Mouse (Mus musculus) kidney, adult 9 months (tissue): ENCODE data around the gene Stom.

ENCODE experiments used
- DNase-seq: peaks from one replicate; pipeline ENCODE4 v3.0.0; 2022

Gene Stom

DNA sequence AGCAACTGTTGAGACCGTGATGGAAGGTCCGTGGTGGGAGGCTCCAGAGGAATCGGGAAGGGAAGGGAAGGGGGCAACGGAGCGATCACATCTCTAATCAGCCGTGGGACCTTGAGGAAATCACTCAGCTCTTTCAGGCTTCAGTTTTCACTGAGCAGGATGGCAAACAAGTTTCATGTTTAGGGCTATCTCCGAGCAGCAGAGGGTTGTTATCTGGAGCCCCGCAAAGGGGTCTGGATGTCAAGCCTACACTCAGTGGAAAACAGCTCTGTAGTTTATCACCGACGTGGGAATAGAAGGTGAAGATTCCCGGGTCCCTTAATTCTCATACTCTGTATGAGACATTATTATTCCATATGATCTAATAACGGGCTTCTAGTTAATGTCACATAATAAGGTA lies 18.4 kb downstream of the Stom start:
- no peak for DNase-seq

DNA sequence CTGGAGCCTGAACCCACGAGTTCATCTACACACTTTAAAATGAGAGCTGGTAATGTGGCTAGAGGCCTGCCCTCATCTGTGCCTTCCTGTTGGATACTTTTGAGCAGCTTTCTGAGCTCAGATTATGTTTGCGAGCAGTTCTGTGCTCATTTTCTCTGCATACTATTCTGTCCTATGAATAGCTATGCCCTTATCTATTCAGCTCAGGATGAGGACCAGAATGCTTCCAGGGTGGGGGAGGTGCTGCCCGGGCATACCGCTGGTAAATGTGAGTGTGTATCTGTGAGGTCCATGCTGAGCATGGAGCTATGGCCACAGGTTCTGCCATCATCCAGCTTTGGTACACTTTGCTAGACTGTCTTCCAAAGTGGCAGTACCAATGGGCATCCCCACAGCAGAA lies 19.2 kb downstream of the Stom start:
- no peak for DNase-seq

DNA sequence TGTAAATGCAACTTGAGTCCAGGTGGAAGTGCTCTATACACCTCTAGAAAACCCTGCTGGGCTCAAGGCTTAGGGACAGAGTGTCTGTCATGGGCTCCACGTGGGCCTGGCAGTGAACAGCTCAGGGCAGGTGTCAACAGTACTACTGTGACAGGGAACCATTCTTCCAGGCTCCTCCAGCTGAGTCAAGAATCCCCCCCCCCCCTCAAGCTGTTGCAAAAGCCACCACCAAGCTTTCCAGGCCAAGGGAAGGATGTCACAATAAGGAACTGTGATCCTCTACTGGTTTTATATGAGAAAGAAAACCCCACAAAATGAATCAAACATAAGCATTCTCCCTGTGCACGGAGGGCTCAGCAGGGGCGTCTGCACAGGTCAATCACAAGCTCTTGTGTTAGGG lies 22.5 kb downstream of the Stom start:
- no peak for DNase-seq

DNA sequence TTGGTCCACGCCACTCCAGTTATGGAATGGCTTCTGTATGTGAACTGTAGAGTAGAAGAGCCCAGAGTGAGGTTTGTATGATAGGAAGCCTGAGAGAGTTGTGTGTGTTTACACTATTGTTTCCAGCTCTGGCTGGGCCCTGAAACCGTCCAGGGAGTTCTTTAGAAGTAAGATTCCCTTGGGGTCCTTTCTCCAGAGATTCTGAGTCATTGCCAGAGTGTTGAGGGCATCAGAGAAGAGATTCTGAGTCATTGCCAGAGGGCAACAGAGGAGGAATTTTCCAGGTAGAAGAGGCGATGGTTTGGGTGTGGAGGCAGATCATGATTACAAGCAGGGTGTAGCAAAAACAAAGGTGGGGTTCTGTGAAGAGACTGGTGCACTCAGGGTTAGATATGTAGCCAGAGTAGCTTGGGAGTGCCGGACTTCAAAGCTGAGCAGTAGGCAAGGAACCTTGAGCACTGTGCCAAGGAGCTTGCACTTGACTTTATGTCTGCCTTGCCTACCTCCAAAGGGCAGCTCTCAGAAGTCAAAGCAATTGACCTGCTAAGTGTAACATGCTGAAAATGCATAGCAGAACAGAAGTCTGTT lies 26.8 kb downstream of the Stom start:
- no peak for DNase-seq

DNA sequence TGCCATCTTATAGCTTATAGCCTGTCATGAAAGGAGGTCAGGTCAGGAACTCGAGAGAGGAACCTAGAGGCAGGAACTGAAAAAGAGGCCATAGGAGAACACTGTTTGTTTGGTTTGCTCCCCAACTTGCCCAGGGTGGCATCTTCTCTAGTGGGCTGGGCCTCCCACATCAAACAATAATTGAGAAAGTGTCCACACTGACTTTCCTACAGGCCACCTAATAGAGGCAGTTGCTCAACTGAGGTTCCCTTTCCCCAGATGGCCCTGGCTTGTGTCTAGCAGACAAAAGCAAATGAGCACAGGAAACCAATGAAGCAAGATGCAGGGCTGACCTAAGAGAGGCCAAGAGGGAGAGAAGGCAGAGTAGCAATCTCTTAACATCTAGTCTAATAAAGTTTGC lies 28.6 kb downstream of the Stom start:
- DNase-seq = no peak

DNA sequence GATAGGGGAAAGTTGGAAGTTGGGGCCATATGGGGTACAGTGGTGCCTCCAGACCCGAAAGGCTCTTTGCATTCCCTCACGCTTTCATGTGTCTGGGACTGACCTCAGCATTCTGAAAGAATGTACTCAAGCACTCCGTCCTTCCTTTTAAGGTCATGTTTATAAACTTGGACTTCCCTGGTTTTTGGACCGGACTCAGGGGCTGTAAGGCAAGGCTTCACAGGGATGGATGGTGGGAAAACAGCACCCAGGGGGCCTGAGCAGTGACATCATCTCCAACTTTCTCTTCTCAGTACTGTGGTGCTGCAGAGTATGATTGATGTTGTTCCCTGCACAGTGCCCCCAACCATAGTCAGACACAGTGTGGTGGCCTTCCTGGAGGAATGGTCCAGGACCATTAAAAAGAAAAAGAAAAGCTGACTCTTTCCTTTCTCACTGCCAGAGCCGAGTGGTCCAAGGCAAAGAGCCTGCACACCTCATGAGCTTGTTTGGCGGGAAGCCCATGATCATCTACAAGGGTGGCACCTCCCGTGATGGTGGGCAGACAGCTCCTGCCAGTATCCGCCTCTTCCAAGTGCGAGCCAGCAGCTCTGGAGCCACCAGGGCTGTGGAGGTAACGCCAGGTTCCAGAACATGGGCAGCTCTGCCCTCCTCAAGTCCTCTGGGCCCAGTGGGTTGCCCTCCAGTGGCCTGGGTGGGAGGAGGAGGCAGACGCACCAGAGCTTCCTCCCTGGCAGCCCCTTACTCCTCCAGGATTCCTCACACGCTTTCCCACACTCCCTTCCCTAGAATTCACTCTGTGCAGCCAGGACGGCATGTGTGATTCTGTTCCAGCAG lies 34.5 kb downstream of the Stom start:
- no peak for DNase-seq

DNA sequence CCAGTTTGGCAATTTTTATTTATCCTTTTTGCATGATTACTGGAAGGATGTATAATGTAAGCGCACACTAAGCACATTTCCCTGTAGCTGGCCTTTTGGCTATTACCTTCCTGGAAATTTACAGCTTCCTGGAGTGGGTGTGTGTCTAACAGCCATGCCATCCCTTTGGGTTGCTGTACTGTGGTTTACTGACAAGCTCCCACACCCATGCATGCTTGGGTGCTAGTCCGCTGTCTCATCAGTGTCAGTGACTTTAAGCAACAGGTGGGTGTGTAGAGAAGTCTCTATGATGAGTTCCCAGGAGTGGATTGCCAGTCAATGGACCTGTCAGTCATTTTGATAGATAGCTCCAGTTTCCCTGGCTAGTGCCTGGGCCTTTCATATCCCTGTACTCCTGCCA lies 37.3 kb downstream of the Stom start:
- DNase-seq = no peak

DNA sequence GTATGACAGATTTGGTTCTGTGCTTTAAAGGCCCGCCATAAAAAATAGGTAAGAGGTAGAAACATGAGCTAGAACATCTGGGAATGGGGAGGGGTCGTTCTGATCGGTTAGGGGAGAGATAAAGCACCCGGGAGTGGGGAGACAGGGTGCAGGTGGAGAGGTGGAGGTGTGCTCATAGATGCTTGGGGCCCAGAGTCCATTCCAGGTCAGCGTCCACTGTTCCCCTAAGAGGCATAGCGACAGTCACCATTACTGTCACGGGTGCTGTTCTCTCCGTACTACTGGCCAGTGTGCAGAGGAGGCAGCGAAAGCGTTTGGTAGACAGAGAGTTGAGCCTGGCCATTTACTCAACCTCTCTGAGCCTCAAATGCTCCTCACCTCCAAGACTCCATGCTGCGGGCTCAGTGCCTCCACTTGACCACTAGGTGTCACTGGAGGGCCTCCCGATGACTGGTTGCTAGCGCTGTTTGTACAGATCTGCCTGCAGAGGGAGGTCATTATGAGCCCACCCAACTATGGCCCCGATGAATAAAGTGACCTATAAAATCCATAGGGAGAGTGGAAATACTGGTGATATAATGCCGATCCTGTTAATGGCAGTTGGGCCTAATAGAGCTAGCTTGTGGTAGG lies 39.0 kb downstream of the Stom start:
- DNase-seq = peak; percentile 76

DNA sequence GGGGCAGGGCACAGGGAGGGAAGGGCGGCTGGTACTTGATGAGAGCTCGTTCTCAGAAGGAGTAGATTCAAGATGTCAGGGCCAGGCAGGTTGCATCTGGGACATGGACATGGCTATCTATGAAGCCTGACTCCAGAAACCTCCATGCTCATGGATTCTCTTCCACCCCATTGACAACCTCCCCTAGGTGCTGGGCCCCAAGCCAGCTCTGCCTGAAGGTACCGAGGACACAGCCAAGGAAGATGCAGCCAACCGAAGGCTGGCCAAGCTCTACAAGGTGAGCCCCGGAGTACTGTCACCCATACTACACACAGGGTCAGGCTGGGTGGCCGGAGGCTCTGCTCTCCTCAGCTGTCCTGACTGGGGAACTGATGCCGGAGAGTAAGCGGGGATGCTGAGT lies 43.5 kb downstream of the Stom start:
- DNase-seq = no peak

DNA sequence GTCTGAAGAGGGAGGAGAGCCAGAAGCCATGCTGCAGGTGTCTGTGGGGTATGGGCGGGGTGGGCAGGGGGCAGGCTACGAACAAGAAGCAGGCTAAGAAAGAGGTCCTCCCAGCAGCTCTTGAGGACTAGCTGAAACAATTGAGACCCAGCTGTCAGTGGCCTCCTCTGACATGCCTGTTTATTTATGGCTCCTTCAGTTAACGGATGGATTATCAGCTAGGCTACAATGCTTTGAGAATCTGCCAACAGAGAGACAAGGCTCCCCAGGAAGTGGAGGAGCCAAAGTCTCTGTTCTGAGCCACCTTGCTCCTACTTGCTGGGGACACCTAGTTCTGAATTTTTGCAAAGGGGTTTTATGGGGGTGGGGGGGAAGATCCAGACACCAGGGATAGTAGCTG lies 44.1 kb downstream of the Stom start:
- no peak for DNase-seq

DNA sequence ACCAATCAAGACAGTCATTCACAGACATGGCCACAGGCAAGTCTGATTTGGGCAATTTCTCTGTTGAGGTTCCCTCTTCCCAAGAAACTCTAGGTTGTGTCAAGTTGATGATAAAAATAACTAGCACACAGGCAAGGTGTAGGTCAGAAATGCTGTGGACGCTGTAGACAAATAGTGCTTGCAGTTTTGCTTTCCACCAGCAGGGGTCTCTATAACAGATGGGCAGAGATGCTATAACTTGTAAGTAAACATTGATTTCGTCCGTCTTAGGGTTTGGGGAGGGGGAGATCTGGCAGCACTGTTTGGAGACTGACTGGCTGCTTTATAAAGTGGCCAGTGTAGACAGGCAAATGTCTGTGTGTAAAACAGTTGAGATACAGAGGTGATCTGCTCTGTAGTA lies 44.9 kb downstream of the Stom start:
- peak; percentile 59 for DNase-seq

DNA sequence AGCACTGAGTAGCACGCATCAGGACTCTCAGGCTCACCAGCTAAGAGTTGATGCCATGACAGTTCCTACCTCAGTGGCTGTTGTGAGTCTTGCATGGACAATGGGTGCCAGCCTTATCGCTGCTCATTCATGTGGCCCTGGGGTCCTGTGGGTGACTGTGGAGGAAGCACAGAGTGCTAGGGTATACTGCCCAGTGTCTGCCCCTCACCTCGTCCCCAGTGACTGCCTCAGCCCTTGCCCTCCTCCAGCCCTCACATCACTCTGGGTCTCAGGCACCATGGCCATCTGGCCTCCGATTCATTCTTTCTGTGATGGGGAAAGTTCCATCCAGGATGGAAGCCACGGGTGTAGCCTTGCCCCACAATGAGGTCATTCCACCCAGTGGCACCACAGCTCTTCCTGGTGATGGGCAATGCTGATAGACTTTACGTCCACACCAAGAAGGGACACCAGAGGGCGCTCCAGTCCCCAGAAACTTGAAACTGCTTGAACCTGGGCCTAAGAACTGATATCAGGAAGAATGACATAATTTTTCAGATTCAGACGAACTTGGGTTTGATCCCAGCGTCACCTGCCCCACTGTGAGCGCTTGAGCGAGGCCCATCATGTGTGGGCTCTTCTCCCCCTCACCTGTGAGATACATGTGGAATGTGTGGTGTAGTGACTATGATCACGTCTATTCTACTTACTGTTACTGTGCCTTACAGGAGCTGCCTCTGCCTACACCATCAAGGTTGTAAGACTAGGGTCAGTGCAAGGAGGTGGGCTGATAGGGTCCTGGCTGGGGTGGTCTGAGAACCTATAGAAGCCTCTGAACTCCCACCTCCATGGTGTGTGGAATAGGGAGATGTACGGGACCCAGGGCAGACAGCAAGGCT lies 47.8 kb downstream of the Stom start:
- DNase-seq = peak; percentile 79

DNA sequence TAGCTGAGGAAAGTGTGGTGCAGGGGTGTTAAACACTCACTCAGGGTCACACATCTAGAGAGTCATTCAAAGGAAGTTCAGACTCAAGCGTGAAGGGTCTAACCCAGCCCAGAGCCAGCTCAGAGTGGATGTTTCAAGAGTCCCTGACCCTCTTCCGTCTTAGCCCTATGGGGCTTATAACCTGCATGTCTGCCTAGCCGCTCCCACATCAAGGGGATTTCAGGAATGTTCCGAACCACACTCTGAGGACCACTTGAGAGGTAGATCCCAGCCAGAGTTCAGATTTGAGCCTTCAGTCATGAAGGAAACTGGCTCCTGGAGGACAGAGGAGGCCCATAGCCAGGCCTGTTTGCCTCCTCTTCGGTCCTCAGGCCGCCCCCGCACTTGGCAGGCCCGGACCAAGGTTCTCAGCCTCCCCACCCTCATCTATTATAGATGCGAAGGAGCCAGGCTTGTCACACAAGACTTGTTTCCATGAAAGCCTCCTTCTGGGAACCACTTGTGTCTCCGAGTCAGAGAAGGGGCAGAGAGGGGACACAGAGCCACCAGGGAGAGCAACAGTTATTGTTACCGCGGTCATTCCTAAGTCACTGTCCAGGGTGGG lies 49.7 kb downstream of the Stom start:
- DNase-seq = no peak

DNA sequence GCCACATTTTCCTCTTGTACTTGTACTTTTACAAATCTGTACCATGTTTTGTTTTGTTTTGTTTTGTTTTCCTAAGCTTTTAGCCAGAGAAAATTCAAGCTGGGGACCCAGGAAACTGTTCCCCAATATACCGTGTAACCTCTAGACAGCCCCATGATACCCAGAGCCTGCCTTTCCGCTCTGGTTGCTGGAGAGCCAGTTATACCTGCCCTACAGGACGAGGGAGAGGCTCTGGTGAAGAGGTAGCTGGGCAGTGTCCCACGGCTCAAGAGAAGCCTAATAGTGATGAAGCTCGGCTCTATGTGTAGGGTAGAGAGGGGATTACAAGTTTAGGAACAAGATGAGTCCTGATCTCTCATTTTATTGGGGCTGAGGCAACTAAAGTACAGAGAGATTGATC lies 51.6 kb downstream of the Stom start:
- DNase-seq = no peak

DNA sequence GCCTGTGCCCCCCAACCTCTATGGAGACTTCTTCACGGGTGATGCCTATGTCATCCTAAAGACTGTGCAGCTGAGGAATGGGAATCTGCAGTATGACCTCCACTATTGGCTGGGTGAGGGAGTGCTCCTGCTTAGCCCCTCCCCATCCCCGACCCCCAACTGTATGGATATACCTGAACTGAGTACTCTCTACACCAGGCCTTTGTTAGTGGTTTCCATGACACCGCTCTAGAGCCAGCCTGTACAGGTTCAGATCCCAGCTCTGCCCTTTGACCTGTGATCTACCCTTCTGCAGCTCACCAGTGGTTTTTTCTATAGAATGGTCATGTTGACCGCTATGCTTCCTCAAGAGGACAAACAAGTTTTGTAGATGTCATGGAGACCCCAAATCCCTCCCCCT lies 52.8 kb downstream of the Stom start:
- DNase-seq = no peak

DNA sequence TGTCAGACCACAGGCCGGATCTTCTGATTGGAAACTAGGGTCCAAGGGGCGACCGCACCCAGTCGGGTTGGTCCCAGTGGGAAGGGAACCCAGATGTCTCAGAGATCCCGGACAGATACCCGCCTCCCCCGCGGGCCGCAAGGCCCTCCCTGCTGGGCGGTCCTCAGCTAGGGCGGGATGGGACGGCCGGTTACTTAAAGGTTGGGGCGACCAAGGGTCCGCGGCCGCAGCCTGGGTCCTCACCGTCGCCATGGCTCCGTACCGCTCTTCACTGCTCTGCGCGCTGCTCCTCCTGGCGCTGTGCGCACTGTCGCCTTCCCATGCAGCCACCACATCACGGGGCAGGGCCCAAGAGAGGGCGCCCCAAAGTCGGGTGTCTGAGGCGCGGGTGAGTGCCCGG lies 54.6 kb downstream of the Stom start:
- peak; percentile 19 for DNase-seq

DNA sequence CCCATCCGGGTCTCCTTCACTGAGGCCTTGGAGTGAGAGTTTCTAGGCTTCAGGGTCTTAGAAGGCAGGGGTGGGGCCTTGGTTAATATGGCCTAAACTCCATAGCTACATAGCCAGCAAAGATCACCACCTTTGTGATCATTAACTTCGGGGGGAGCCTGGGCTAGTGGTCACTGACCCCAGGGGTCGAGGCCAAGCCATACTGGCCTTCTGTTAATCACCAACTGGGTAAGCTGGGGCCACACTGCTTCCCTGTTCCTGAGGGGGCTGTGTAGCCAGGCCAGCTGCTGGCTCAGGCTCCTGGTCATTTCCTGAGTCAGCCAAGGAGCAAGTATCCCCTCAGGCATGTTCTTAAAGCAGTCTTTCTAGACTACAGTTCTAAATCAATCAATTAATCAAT lies 56.8 kb downstream of the Stom start:
- DNase-seq = peak; percentile 57

DNA sequence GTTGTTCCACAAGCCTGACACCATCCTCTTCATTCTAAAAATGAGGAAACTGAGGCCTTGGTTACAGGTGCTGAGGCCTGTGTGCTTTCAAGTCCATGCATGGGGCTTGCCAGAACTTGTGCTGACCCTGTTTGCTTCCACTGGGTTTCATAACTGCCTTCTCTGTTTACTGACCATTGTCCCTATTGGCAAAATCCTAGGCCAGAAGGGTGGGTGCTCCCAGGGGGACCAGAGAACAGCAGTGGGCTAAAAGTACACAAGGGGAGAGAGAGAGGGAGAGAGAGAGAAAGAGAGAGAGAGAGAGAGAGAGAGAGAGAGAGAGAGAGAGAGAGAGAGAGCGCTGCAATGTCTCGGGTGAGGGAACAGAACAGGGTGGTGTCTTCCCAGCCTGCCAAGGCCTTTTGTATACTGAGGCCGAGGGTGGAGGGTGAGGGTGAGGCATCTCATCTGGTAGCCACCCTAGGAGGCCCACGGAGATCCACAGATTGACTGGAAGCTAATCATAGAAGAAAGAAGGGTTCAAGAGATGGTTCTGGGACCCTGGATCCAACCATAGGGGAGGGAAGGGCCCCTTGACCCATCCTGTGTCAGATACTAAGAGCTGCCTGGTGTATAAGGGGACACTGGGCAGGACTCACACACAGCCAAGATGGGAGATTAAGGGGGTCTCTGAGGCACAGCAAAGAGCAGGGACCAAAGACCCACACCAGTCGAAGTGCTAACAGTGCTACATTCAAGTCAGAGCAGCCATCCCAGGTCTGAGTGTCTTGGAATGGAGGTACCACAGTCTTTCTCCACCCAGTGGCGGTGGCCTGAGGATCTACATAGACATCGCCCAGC lies 58.2 kb downstream of the Stom start:
- no peak for DNase-seq

DNA sequence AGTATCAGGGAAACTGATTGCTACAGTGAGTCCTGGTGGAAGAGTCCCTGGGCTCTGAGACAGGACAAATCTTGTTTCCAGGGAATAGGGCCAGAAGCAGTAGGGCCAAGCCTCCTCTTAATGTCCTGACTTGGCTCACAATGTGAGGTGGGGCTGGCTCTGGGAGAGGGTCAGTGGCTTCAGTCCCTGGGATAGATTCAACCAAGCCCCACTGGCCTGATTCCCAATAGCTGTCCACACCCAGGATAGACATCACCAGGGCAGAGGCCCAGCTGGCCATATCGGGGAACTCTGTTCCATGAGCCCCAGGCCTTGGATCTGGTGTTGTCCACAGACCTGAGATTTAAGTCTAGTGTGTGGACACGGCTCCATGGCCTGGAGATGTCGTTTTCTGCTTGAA lies 59.1 kb downstream of the Stom start:
- no peak for DNase-seq

DNA sequence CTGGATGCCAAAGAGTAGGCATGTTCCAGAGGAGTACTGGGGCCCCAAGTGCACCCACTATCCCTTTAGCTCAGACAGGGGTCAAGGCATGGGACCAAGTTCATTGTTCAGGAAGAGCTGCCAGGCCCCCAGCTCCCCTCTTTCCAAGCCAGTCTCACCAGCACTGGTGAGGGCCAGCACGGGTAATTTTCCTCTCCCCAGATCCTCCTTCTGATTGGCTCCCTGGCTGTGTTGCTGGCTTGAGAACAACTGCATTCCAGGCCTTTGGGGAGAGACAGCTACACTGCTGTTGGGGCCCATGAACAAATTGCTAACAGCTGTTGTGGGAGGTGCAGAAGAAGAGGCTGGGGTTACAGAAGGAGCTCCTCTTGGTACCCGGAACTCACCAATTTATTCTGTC lies 63.2 kb downstream of the Stom start:
- DNase-seq = peak; percentile 50

DNA sequence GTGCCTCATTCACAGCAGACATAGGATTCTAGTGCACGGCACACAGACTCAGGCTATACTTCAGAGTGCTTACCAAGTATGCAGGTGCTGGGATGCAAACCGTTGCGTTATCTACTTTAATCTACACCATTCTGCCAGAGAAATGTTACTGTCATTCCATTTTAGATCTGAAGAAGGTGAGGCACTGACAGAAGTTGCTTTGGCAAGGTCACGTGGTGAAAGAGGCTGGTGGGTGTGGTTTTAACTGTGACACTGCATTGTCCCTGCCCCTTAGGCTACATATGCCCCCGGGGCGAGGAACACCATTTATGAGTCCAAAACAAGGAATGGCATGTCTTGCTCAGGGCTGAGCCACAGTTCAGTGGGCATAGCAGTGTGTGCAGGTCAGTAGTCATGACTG lies 63.9 kb downstream of the Stom start:
- no peak for DNase-seq

DNA sequence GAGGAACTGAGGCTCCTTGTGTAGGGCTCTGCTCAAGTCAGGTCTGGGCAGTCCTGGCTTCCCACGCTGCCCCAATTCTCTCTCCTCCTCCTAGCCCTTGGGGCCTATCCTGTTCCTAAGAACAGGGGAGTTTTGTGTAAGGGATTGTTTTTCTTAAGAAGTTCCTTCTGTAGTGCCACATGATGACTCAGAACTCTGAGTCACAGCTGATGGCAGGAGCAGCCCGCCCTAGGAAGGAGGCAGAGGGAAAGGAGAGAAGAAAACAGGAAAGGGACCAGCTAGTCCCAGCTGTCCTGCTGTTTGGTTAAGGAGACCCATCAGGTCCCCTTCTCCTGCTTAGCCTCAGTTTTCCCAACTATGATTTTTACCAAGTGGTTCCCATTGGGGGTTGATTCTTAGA lies 65.0 kb downstream of the Stom start:
- no peak for DNase-seq
